Mouse (Mus musculus) macrophage (primary cell): ENCODE measurements around the gene Pitpna. TPM values are rescaled to one million over a fixed set of nuclear protein-coding genes. Genes with fewer than 3 reads are reported as not detected.
"Not testable (repeated sequence)": the region's sequence is repeated elsewhere in the genome, so short reads cannot be mapped to it uniquely, and the experiment has no call there.

Experiments used
- H3K27ac ChIP-seq: fragments of 350-480 bp; formaldehyde crosslinking; 2 replicates; pipeline ENCODE4 v1.9.0; 2021
- H3K36me3 ChIP-seq: fragments of 350-480 bp; formaldehyde crosslinking; 2 replicates; pipeline ENCODE4 v1.9.0; 2021; ENCODE audit errors: inconsistent target
- H3K4me3 ChIP-seq: fragments of 350-480 bp; formaldehyde crosslinking; 2 replicates; pipeline ENCODE4 v1.9.0; 2021; ENCODE audit errors: inconsistent target
- H3K79me2 ChIP-seq: fragments of 350-480 bp; formaldehyde crosslinking; 2 replicates; pipeline ENCODE4 v1.9.0; 2021; ENCODE audit errors: inconsistent target
- WGBS: methylation state at CpG from one replicate; pipeline ENCODE4 v1.1.7; 2026; ENCODE audit warnings: inconsistent platforms; ENCODE audit not compliant: missing documents; 5-methylcytosine and 5-hydroxymethylcytosine counted together
- polyA plus RNA-seq: library from polyadenylated mRNA; stranded (reverse); fragments of 250-400 nt; gene quantifications from 3 replicates; pipeline ENCODE4 v1.2.4, GENCODE M21; 2018; ENCODE audit warnings: inconsistent platforms
- total RNA-seq, 78 experiments: library from RNA; depleted of rRNA; stranded (reverse); fragments of 250-400 nt; gene quantifications; 1 replicate in 9 of 78; 2 replicates in 24 of 78; 3 replicates in 43 of 78; 4 replicates in 2 of 78; pipeline ENCODE4 v1.2.4; 2018; ENCODE audit warnings: inconsistent platforms in 56 of 78

Pitpna gene
- 100 to 1,000 TPM in 25 of 26 experiments, 10 to 100 TPM in 1; 81.1 to 352 (median 282) TPM for total RNA-seq (2018; cell fraction: chromatin; rRNA removed)
- 100 to 1,000 TPM; 242 to 357 (median 310) TPM for total RNA-seq (2018; cell fraction: cytosol; rRNA removed)
- 100 to 1,000 TPM in 25 of 26 experiments, 10 to 100 TPM in 1; 98.7 to 332 (median 234) TPM for total RNA-seq (2018; cell fraction: nucleus; rRNA removed)
- 282 to 582 TPM (median 340 TPM) in 3 replicates for polyA plus RNA-seq

DNA sequence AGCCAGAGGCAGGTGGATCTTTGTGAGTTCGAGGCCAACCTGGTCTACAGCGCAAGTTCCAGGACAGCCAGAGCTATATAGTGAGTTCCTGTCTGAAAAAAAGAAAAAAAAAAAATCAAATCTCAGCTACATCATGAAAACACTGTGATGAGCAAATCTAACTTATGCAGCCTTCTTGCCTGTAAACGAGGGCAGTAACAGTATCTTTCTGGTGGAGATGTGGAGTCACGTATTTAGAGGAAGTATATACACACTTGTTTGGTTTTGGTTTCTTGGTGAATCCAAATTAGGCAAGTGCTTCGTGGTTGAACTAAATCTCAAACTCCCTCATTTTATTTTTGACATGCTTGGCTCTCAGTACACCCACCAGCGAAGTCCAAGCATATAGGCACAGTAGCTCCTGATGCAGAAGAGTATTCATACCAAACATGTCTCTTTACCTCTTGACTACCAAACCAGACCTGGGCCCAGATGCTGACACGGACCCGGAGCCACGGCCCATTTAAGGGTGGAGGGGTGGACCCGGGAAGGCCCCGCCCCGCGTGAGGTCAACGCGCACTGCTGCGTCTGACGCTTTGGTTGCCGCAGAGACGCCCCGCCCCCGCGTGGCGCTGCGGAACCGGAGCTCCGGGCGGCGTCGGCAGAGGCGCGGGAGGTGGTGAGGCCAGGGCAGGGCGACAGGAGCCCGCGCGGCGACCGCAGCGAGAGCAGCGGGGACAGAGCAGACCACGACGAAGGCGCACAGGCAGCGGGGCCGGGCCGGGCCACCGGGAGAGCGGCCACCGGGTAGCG is at the start of gene Pitpna:
Pitpna (plus strand) TSS at position 605 of the 792 bp plus-strand sequence.
- no peaks in the 10 kb centered on the region; the same call in 1 of the 2 replicates for H3K36me3 ChIP-seq
- H3K79me2 ChIP-seq, result peaks cover 45% of the 10 kb centered on the region
- WGBS, result 4% methylated on average over 49 of the region's 49 CpGs

DNA sequence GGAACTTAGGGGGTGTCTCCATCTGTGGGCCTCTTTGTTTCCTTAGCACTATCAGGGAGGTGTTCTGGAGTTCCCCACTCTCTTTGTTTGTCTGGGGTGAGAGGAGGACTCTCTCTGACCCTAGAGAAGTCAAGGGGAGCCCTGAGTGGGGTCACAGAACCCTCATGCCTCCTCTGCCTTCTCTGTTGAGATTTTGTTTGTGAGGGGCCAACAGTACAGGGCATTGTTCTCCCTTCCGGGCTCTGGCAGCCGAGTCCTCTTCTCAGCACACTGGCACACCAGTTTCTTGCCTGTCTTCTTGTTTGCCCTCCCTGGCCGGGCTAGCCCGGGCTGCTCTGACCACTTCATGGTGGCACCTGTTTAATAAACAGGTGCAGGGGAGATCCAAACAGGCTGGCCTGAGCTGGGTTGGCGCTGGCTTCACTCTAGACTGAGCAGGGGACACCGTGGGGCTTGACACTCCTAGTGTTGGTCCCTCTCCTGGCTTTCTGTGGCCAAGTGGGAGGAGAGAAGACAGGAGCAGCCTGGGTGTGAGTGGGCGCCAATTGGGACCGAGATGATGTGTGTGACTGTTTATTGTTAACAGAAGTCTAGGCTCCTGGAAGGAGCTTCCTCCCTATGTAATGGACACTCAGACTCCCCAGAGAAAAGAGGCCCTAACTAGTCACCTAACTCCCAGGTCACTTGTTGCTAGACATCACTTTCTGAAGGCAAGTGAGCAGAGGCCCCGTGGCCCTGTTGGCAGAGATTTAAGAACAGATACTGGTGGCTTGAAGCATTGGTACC is 49.5 kb upstream of the Pitpna start:
- peaks cover 20% of the 10 kb centered on the region; the same call in 1 of the 2 replicates for H3K36me3 ChIP-seq
- H3K27ac ChIP-seq, result peak overlapping the region; percentile 99
- H3K4me3 ChIP-seq, result no peak overlapping the region
- WGBS, result 74% methylated on average over 9 of the region's 9 CpGs
- peaks cover 100% of the 10 kb centered on the region for H3K79me2 ChIP-seq

More for the DNA sequence above, at the start of gene Pitpna:
- peak within 1 kb of the TSS; percentile 95 for H3K4me3 ChIP-seq
- peak within 1 kb of the TSS; percentile 83 for H3K27ac ChIP-seq

DNA sequence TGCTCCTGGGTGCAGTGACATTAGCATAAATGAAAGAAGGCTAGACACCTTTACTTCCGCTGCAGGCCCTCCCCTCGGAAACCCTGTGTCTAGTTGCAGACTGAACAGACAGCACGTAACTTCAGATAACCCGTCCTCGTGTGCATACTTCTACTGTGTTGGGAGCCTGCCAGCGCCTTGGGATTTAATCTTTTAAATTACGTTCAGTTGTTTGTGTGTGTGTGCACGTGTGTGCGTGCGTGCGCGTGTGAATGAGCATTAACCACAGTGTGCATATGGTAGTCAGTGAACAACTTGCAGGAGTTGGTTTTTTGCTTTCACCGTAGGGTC is 49.0 kb upstream of the Pitpna start:
- Histone ChIP-seq H3K79me2 (peaks cover 100% of the 10 kb centered on the region), H3K4me3 (no peak overlapping the region), H3K27ac (peak overlapping the region; percentile 99; the same call in 1 of the 2 replicates), H3K36me3 (peaks cover 25% of the 10 kb centered on the region; the same call in 1 of the 2 replicates)
- WGBS, result 92% methylated on average over 13 of the region's 13 CpGs

DNA sequence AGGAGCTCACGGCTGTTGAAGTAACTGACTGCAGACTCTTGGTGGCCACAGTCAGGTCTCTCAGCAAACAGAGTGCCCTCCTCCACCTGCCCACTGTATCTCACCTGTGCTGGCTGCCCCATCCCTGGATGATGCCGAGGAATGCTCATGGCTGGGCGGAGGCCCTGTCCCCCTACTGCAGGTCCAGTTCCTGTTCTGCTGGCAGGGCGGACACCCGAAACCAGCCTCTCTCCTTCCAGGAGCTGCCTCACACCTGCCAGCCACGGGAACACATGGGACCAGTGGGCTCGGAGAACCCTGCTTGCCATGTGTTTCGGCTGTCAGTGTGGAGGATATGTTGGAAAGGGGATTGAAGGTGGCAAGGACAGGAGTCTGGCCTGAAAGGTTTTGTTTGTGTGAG is 47.7 kb upstream of the Pitpna start:
- Histone ChIP-seq H3K27ac (peak overlapping the region; percentile 88), H3K79me2 (peaks cover 100% of the 10 kb centered on the region), H3K36me3 (peaks cover 37% of the 10 kb centered on the region), H3K4me3 (no peak overlapping the region)
- 81% methylated on average over 5 of the region's 8 CpGs for WGBS

DNA sequence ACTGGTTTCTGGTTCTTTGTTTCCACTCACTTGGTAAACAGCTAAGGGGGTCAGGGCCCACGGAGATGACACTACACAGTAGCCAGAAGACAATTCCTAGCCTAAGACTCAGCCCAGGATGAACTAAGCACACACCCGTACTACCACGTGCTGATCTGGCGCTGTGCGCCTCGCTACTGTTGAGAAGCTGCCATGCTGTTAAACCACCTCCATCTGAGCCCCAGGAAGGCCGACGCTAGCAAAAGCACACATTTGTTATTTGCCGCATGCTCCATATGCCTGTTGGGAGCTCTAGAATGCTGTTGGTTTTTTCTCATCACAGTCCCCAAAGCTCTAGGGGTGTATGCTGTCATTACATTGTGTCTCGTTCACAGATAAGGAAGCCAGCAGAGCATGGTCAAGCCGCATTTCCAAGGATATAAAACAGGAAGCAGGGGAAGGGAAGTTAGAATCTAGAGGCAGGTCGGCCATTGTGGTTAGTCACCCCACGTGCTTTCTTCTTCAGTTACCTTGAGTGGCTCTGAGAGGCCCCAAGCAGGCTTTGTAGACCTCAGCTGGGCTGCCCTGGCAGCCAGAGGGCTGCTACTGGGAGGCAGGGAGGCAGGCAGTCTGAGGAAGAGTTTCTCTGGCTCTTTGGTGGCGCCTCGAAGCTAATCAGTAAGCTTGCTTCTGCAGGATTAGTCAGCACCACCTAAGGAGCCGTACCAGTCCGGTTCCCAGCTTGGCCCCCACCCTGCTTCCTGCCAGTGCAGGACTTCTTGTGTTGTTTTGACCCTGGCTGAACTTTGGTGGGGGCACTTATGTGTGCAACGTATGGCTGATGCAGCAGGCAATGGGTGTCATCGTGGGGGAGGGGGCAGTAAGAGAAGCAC is 47.0 kb upstream of the Pitpna start:
- Histone ChIP-seq H3K27ac (peak overlapping the region; percentile 88), H3K4me3 (no peak overlapping the region), H3K79me2 (peaks cover 100% of the 10 kb centered on the region), H3K36me3 (peaks cover 44% of the 10 kb centered on the region)
- WGBS, result 42% methylated on average over 19 of the region's 19 CpGs

DNA sequence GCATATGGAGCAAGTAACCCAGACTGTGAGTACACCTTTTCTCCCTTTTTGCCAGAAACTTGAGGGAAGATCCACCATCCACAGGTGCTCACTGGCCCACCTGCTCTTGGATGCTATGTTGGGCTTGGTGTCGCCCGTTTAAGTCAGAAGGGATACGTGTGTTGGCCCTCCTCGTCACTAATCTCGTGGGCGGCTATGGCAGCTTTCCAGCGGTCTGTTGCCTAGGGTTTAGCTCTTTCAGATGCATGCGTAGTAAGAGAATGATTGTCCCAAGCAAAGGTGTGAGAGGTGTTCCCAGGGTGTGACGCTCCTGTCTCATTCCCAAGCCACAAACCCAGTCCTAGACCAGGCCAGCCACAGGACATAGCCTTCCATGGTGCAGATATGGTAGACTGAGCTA is 43.2 kb upstream of the Pitpna start:
- H3K36me3 ChIP-seq, result peaks cover 44% of the 10 kb centered on the region
- 94% methylated on average over 9 of the region's 9 CpGs for WGBS

DNA sequence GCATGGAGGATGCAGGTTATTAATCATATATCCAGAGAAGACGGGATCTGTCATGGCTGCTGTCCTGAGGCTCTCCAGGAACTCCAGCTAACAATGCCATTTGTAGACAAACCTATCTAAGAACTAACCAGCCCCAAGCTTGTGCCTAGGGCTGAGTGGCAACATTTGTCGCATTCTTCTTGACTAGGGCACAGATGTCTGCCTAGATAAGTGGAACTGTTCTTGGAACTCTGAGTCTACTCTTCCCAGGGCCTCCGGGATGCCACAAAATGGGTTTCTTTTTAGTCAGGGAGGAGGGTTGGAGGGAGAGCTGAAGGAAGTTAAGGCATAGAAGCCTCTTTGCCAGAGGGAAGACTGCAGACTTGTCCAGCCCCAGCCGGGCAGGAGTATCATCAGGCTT is 41.8 kb upstream of the Pitpna start:
- Histone ChIP-seq H3K27ac (0 out of 2 replicates have a peak overlapping the region, but pooled peaks have one; percentile 15), H3K36me3 (peaks cover 48% of the 10 kb centered on the region)

More for the DNA sequence above, 43.2 kb upstream of the Pitpna start:
- Histone ChIP-seq H3K4me3 (no peak overlapping the region), H3K27ac (no peak overlapping the region), H3K79me2 (peaks cover 96% of the 10 kb centered on the region)

DNA sequence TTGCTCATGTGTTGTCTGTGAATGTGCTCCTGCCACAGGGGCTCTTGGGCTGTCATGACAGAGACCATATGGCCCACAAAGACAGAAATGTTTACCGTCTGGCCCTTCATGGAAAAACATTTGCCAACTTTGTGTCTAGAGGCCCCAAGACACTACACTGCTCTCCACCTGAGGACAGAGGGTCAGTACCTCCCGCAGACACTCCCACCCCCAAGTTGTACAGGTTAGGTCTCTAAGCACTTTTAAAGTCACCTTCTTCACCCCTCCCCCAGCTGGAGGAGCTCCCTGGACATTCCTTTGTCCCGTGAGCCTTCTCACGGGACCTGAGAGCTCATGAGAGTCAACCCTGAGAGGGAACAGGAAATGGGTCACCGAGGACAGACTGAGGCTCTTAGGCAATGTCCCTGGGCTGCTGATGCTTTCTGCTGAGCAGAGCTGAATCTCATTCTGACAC is 38.2 kb upstream of the Pitpna start:
- peaks cover 92% of the 10 kb centered on the region for H3K79me2 ChIP-seq
- WGBS, result 33% methylated on average over 5 of the region's 5 CpGs

More for the DNA sequence above, 41.8 kb upstream of the Pitpna start:
- 100% methylated on average over 4 of the region's 4 CpGs for WGBS
- H3K79me2 ChIP-seq, result peaks cover 92% of the 10 kb centered on the region
- H3K4me3 ChIP-seq, result no peak overlapping the region

DNA sequence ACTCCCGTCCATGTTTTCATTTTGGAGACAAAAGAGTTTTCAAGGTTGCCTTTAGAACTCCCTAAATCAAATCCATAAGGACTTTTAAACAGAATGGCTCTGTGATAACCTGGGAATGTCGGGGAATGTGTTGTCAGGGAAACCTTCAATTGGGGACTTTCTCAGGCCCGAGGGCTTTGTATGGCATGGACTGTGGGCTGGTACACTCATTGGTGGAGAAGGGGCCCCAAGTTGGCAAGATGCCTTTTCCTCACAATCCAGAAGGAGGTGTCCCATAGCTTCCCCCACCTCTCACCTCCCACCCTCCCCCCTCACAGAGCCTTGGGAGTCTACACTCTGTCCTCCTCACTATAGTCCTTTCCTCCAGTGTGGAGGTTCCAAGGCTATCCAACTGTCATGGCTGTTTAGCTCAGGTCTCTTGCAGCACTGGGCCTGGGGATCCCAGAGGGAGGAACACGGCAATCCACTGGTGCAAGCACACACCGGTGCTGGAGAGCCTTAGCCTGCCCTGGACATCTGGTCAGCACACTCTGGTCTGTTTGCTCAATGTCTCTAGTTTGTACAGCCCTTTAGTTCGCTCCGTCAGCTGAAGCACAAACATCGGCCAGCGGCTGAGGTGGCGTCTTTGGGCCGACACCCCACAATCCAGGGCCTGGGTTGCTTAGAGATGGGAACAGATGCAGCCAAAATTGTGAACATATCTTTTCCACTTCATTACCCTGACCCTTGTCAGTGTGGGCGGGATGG is 37.5 kb upstream of the Pitpna start:
- Histone ChIP-seq H3K79me2 (peaks cover 92% of the 10 kb centered on the region), H3K4me3 (no peak overlapping the region), H3K27ac (peak overlapping the region; percentile 97), H3K36me3 (peaks cover 63% of the 10 kb centered on the region)
- WGBS, result 86% methylated on average over 12 of the region's 12 CpGs

More for the DNA sequence above, 38.2 kb upstream of the Pitpna start:
- H3K4me3 ChIP-seq, result no peak overlapping the region
- peak overlapping the region; percentile 97 for H3K27ac ChIP-seq
- peaks cover 63% of the 10 kb centered on the region for H3K36me3 ChIP-seq

DNA sequence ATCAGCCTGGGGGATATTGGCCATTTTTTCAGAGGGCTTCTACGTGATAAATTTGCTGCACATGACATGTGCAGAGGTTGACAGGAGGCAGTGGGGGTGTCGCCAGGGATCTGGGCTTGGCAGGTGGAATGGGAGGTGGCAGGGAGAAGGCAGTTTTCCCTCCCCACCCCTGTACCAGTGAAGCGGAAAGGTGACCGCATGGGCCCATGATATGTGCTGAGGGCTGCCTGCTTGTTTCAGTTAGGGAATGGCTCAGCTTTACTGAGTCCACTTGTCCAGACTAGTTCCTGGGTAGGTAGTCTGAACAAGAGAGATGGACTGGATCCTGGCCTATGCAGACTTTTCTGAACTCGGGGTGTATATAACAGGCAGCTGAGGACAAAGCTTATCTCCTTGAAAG is 36.6 kb upstream of the Pitpna start:
- WGBS, result 98% methylated on average over 5 of the region's 5 CpGs

DNA sequence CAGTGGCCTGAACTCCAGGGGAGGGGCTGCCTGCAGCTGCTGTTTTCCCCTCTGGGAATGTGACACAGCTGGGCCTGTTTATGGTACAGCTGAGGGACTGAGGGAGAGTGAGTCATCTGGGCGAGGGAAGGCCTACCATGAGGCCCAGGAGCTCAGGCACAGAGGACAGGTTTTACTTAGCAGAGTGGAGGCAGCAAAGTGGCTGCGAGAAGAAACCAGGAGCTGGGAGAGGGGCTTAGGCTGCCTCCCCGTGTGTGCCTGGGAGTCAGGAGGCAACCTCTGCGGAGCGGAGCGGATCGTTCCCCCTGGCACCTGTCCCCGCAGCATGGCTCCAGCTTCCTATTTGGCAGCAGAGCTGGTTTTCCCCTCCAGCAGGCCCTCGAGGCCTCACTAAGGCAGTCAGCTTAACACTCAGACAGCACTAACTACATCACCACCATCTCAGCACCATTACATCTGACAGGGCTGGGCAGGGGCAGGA is 35.9 kb upstream of the Pitpna start:
- 69% methylated on average over 8 of the region's 9 CpGs for WGBS
- Histone ChIP-seq H3K4me3 (no peak overlapping the region), H3K27ac (peak overlapping the region; percentile 97), H3K36me3 (peaks cover 62% of the 10 kb centered on the region), H3K79me2 (peaks cover 92% of the 10 kb centered on the region)

More for the DNA sequence above, 36.6 kb upstream of the Pitpna start:
- Histone ChIP-seq H3K79me2 (peaks cover 92% of the 10 kb centered on the region), H3K27ac (peak overlapping the region; percentile 97), H3K4me3 (no peak overlapping the region), H3K36me3 (peaks cover 62% of the 10 kb centered on the region)

DNA sequence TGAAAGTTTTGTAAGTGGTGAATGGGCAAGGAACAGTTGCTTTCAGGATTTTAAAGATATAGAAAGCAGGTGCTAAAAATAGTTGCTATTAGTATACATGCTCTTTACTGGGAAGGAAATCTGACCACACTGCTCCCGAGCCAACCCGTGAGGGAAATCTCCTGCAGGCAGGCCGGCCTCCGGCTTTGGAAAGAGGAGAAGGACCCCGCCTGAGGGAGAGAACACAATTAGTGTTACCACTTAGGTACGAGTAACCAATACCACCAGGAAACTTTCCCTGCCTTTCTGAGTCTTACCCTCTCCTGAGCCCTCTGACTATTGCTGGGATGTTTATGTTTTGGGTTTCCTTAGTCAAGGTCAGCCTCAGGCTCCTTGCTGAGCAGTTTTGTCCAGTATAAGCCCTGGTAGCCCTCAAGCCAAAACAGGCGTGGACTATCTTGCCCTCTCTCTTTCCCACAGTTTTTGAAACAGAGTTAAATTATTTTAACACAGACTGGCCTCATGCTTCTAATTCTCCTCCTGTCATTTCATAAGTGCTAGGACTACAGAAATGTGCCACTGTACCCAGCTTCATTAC is 34.9 kb upstream of the Pitpna start:
- H3K79me2 ChIP-seq, result peaks cover 92% of the 10 kb centered on the region
- peaks cover 69% of the 10 kb centered on the region for H3K36me3 ChIP-seq
- H3K27ac ChIP-seq, result peak overlapping the region; percentile 97
- no peak overlapping the region for H3K4me3 ChIP-seq
- 94% methylated on average over 7 of the region's 7 CpGs for WGBS

DNA sequence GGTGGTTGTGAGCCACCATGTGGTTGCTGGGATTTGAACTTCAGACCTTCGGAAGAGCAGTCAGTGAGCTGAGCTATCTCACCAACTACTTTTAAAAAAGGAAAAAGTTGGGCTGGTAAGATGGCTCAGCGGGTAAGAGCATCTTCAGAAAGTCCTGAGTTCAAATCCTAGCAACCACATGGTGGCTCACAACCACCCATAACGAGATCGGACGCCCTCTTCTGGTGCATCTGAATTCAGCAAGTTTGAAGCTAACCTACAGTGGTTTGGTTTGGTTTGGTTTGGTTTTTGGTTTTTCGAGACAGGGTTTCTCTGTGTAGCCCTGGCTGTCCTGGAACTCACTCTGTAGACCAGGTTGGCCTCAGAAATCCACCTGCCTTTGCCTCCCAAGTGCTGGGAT is 31.9 kb upstream of the Pitpna start:
- WGBS, result 91% methylated on average over 5 of the region's 6 CpGs
- Histone ChIP-seq H3K79me2 (peaks cover 100% of the 10 kb centered on the region), H3K36me3 (peaks cover 90% of the 10 kb centered on the region)
- not testable (repeated sequence) for H3K4me3 ChIP-seq, H3K27ac ChIP-seq
